Mouse (Mus musculus) G1E-ER4 (cell line): Measurements from ENCODE around the gene Ube2q2. TPM values are rescaled to one million over a fixed set of nuclear protein-coding genes. Genes with fewer than 3 reads are reported as not detected.
A peak's percentile ranks its signal among the peaks of the same experiment; 100 is the strongest.

Source experiments
- GATA1 ChIP-seq: IDR thresholded peaks from one replicate; pipeline ENCODE4 v1.8.0; 2012; ENCODE audit warnings: low read length, inconsistent platforms
- polyA plus RNA-seq: library from polyadenylated mRNA; stranded (reverse); fragments of >175 nt; gene quantifications from 2 replicates; pipeline ENCODE4 v1.2.3, GENCODE M21; 2012

The Ube2q2 gene
- polyA plus RNA-seq, 1 experiment, result 55.0 TPM

DNA sequence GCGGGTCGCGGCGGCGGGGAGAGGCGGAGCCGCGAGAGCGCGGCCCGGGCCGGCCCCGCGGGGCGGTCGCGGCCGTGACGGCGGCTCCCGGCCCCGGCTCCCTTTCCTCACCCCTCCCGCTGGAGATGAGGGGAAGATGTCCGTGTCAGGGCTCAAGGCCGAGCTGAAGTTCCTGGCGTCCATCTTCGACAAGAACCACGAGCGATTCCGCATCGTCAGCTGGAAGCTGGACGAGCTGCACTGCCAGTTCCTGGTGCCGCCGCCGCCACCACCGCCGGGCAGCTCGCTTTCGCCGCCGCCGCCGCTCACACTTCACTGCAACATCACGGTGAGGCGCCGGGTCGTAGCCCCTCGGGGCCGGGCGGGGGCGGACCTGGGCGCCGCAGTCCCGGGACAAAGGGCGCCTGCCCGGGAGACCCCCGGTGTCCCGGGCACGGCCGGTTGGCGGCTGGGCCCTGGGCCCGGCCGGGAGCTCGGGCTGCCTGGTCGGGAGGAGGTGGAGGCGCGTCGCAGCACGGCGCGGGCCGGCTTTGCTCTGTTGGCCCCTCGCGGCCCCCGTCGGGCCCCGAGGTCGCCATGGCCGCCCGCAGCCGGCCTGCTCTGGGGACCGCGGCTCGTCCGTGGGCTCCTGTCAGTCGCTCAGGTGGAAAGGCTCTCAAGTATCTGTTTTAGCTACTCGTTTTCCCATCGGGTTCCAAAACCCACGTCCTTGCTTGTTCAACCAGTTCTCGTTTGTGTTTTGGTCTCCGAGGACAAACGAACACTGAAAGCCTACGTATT lies 1.0 kb downstream of the Ube2q2 start:
- no peak for TF ChIP-seq GATA1

DNA sequence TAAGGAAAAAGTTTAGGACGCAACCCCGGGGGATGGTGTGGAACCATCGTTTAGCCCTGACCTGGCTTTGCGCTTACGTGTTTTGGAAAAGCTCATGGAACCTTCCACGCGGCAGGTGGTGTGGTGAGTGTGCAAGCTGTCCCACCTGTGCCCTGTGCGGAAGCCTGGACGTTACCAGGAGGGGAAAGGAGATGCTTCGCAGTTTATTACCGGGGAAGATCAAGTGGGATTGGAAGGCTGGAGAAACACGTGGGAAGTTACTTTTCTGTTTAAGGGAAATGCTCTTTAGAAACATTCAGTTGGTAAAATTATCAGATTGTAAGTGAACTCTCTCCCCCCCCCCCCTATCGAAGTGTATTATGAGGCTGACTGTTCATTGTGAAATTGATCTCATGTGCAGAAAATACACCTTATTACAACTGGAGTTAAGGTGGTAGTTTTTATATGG lies 1.6 kb downstream of the Ube2q2 start:
- TF ChIP-seq GATA1, result no peak

DNA sequence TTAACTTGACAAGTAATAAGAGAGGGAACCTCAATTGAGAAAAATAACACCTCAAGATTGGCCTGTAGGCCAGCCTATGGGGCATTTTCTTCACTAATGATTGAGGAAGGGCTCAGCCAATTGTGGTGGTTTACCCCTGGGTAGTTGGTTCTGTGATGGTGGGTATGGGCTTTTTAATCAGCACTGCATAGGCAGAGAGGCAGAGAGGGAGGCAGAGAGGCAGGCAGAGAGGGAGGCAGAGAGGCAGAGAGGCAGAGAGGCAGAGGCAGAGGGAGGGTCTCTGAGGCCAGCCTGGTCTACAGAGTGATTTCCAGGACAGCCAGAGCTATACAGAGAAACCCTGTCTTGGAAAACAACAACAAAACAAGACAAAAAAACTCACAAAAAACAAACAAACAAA lies 2.4 kb downstream of the Ube2q2 start:
- no peak for TF ChIP-seq GATA1

DNA sequence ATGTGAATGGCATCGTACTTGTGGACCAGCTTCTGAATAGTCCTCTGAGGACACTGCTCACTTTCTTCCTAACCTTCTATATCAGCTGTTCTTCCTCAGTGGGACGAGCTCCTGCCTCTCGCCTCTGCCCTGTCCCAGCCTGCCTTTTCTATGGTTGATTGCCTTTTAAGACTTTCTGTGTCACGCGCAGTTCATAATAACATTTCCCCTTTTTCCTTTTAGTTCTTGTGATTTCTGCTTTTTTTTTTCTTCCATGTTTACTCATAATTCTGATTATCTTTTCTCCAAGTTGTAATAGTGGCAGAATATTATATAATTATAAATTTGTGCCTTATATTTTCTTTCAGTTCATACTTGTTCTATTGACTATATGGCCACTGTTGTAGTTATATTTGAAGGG lies 4.3 kb downstream of the Ube2q2 start:
- TF ChIP-seq GATA1, result no peak

DNA sequence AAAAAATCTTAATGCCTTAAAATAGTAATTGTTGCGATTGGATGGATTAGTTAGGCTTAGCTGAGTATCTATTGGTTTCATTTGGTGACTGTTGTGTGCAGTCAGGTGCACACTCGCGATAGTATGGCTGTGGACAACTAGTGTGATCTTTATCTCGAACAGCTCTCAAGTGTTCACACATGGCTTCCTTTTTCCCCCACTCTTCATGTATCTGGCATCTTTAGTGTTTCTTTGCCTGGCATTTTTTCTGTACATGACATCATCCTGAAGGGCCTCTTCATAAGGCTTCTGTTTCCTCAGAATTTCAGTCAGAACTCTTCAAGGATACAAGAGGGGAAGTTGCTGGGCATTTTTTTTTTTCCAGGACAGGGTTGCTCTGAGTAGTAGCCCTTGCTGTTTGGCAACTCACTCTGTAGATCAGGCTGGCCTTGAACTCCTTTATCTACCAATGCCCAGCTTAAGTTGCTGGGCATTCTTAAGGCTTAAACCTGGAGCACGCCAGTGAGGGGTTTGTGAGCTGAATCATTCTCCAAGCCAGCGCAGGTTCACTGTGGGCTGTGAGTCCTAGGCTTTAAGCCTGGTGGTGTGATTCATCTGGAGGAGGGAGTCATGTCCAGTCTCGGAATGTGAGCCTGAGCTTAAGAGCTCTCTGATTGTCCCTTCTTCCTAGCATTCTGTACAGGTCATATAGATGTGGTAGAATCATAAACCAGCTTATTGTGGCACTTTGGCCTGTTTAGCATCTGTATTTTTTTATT lies 22.2 kb downstream of the Ube2q2 start:
- peak; percentile 78 for TF ChIP-seq GATA1

DNA sequence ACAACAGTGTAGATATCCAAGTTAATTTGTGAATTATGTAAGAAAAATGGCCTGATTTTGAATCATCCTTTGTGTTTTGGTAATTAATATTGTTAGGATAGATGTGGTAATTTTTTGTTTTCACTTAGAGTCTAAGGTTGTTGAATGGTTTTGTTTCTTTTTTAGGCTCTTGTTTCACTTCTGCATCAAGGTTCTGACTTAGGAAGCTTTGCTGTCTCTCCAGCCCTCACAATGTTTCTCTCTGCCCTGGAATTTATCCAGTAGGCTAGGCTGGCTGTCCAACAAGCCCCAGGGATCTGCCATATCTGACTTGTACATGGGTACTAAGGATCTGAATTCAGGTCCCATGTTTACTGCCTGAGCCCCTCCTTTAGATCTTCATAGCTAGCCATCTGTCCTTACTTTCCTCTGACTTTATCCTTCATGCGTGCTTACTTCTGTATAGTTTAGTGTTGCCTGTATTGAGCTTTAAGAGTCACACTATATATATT lies 23.6 kb downstream of the Ube2q2 start:
- TF ChIP-seq GATA1, result no peak

DNA sequence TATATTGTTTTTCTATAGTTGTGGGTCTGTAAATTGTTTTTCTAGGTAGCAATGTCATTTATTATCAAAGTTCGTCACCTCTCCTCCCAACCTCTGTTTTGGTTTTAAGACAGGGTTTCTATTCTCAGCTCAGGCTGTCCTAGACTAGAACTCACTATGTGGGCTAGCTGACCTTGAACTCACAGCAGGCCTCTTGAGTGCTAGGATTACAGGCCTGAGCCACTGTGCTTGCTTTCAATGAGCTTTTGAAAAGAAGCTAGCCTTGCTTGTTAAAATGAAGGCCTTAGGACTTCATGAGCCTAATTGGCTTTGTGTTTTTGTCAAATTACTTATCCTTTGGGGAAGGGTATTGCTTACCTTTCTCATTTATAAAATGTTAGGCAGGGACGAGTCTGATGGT lies 25.6 kb downstream of the Ube2q2 start:
- TF ChIP-seq GATA1, result no peak

DNA sequence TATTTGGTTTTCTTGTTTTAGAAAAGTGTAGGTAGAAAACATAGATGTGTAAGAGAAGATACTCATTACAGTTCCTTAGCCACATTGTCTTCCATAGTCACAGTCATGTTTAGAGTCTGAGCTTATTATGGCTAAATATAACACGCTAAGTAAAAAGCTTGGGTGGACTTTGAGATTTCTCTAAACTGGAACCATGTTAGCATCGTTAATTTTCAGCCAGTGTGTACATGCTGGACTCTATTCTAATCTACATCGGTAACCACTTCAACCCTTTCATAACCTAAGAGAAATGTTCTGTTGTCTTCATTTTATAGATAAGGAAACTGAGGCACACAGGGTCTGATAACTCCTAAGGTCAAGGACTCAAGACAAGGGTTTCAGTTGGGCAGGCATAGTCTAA lies 47.2 kb downstream of the Ube2q2 start:
- no peak for TF ChIP-seq GATA1

DNA sequence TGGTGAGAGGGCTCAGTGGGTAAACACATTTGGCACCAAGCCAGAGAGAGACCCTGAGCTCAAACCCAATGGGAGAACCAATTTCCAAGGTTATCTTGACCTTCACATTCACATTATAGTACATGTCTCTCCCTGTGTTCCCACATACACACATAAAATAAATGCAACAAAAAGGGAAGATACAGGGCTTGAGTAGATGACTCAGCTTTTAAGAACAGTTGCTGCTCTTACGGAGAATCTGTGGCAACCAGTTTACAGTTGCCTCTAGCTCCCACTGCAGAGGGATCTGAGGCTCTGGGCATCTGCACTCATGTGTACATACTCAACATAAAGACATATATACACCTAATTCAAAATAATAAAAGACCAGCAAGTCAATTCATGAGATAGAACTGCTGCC lies 49.6 kb downstream of the Ube2q2 start:
- no peak for TF ChIP-seq GATA1

DNA sequence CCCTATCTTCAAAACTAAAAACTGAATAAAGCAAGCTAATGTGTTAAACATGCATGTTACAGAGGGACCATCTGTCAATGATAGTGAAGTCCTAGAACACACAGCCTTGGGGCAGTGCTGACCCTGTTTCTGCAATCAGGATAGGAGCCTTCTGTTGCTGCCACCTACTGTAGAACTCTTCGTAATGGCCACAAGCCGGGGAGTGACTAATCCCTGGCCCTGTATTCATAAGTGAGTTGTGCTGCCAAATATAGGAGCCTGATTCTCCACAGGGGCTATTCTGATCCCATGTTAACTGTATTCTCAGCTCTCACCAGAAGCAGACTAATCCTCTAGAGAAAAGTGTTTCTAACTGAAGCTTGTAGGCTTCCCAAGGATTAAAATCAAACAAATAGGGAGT lies 50.7 kb downstream of the Ube2q2 start:
- no peak for TF ChIP-seq GATA1

DNA sequence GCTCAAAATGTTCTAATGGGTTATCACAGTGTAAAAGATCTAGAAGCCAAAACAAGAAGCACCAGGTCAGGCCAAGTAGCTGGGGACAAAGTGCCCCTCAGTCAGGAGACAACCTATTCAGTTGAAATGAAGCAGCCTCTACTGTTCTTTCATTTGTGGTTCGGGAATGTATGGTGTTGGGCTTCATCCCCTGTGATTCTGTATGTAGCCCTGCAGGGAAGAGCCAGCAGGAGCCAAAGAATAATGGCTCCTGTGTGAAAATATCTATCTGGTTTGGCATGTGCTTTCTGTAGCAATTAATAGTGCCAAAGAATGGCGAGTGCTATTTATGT lies 59.8 kb downstream of the Ube2q2 start:
- no peak for TF ChIP-seq GATA1

DNA sequence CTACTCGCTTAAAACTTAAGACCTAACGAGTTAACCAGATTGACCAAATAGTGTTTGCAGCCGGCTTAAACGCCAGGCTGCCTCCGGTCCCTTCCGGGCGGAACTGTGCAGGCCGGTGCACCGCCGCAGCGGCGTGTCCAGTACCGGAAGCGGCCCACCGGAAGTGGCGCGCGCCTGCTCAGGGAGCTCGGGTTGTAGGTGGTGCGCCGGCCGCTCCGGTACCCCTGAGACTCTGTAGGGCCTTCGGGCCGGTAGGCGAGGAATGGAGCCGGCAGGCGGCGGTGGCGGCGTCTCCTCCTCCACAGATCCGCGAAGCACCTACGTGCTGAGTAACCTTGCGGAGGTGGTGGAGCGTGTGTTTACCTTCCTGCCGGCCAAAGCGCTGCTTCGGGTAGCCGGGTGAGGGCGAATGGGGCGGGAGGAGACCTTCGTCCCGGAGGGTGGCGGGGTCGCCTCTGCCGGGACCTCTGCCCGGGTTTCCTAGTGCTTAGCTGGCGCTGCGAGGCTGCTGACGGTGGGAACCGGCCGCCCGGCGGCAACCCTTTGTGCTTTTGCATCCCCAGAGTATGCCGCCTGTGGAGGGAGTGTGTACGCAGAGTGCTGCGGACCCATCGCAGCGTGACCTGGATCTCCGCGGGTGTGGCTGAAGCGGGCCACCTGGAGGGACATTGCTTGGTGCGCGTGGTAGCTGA lies 60.3 kb downstream of the Ube2q2 start, which contains the start of gene Fbxo22:
TSS of gene Fbxo22 (plus strand) at position 136 of the 692 bp plus-strand sequence.
- TF ChIP-seq GATA1, result no peak

DNA sequence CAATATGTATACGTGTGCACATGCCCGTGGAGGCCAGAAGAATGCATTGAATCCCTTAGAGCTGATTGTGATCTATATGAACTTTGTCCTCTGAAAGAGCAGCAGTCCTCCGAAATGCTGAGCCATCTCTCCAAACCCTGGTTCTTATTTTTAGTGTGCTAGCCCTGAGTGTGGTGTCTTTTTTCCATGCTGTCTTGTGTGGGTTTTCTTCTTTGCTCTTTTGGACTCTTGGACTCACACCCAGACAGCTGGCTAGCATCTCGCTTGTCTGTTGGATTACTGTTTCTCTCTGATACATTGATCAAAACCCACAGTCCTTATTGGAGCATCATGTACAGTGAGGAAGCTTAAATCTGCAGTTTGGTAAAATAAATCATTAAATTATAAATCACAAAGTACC lies 63.0 kb downstream of the Ube2q2 start:
- no peak for TF ChIP-seq GATA1

DNA sequence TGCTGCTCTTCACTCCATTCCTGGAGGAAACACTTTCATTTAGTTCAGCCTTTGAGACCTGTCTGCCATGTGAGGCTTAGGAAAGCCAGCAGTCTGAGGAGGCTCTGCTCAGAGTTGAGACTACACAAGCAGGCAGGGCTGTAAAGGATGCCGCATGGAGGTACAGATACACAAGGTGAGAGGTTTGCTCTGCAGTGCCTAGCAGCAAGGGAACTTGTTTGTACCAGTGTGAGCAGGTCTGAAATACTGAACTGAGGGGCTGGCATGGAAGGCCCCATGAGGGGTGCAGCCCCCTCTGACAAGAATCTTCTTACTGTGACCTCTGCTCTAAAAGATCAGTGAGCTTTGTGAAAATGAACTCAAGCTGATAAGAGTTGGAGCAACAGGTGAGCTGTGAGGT lies 64.7 kb downstream of the Ube2q2 start:
- no peak for TF ChIP-seq GATA1

DNA sequence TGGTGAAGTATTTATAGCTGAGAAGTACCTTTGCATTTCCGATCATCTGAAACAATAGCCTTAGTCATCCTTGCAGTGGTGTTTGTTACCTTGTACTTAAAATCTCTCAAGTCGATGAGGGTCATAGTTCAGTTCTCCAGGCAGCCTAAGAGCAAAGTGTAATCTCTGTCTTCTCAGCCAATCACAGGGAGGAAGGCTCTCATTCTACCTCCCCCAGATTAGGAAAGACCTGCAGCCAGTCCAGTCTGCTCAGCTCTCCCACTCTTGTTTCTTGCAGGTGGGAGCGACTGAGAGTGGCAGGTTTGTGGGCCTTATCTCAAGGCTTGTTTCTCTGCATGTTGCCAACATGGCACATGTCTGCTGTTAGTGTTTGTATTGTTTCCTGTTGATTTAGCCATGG lies 66.4 kb downstream of the Ube2q2 start:
- no peak for TF ChIP-seq GATA1

DNA sequence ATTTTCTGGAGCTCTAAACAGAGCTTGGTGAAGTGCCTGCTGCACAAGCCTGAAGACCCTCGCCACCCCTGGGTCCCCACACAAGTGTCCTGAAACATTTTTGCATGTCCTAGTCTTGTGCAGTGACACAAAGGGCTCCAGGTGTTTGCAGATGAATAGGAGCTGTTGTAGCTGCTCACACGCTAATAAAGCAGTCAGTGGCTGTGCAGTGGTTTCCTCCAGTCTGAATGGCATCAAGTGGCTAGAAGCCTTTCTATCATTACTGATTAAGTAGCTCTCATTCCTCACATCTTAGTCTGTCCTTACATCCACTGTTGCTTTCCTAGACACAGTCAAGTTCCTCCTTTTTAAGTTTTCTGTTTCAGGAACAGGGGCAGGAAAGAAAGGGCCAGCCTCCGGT lies 67.0 kb downstream of the Ube2q2 start:
- TF ChIP-seq GATA1, result no peak
